Mouse (Mus musculus) right cerebral cortex, adult 2 months (tissue): ENCODE measurements around the gene Pik3cd.

Experiments
- DNase-seq, 2 experiments: peaks; one replicate each; pipeline ENCODE4 v3.0.0; 2021 to 2022; ENCODE audit warnings: low spot score in 2 of 2

The Pik3cd gene

DNA sequence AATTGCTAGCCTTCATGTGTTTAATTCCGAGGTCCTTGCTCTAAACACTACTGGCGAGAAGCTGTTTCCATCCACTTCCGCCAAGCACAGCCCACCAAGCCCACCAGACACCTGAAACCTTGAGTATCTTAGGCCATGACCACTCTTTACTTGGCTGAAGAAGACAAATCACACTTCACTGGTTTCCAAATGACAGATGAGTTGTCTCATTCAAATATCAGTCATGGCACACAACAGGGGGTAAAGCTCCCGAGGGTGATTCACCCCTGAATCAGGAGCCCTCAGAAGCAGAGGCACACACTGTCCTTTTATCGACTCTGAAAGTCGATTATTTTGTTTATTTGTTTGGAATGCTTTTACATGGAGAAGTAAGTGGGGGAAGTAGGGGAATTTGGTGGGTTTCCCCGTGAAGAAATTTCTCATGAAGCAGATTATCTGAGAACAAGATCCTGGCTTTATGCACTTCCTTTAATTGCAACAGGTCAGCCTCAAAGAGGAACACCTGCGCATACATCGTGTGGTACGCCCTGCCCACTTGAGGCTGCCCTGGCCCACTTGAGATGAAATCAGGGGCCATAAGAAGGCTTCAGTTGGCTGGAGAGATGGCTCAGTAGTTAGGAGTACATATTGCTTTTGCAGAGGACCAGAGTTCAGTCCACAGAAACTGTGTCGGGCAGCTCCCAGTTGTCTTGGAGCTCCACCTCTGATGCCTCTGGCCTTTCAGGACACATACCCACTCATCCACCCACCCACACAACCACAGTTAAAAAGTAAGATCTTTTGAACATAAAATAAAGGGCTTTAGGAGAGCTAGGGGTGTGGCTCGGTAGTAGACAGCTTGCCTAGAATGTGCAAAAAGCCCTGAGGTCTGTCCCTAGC lies 12.3 kb downstream of the Pik3cd start:
- DNase-seq, result no peak

DNA sequence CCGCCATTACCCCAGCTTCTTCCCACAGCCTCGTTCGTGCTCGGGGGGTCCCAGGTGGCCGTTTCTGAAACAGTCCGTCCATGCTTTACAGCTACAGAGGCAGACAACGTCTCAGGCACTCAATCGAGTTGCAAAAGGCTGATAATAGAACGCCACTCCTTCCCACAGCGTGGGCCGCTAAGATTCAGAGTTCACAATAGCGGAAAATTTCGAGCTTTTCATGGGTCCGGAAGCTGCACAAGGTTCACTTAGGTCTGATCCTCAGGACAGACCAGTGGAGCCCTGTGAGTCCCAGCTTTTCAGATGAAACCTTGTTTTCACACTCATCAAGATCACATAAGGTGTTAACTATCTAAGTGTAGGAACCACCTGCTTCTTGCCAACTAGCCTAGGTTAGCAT lies 13.5 kb downstream of the Pik3cd start:
- DNase-seq, result no peak

DNA sequence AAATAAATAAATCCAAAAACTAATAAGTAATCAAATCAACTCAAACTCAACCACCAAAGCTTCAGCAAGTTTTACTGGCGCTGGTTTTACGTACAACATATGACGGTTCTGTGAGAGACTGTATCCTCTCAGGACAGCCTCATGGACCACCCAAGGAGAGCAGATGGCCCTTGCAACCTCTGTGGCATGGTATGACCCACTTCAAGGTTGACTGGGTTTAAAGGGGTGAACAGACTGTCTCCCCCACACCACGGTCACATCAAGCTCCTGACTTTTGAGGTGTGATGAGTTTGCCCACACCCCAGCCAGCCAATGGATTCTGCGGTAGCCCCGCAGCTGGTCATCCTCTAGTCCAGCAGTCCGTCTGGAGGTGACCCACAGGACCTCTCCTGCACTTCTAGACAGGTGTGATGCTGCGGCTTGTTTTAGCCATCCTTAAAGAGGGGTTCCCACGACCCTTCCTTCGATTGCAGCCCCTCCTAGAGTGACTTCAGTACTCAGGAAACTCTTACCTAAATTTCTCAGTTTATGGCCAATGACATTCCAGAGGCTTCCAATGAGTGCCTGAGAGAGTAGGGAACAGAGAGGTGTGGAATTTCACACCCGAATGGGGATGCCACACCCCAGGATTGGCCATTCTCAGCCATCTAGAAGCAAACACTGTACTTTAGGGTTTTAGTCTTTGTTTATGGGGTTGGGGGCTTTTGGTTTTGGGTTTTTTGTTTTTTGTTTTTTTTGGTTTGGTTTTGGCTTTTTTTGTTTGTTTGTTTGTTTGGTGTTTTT lies 17.3 kb downstream of the Pik3cd start:
- no peak for DNase-seq

DNA sequence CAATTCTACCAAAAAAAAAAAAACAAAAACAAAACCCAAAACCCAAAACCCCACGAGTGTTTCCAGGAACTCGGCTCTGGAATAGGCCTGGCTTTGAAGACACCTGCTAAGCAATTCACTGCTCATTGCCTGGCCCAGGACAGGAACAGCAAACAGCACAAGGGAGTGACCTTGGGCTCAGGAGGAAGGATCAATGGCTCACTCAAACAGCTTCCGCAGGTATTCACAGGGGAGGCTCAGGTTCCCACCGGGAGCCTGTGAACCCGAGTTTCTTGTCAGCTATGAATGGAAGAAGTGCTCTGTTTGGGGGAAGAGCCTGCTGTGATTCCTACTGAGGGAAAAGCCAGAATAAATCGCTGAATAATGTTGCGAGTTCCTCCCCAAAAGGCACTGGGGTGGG lies 18.5 kb downstream of the Pik3cd start:
- no peak for DNase-seq

DNA sequence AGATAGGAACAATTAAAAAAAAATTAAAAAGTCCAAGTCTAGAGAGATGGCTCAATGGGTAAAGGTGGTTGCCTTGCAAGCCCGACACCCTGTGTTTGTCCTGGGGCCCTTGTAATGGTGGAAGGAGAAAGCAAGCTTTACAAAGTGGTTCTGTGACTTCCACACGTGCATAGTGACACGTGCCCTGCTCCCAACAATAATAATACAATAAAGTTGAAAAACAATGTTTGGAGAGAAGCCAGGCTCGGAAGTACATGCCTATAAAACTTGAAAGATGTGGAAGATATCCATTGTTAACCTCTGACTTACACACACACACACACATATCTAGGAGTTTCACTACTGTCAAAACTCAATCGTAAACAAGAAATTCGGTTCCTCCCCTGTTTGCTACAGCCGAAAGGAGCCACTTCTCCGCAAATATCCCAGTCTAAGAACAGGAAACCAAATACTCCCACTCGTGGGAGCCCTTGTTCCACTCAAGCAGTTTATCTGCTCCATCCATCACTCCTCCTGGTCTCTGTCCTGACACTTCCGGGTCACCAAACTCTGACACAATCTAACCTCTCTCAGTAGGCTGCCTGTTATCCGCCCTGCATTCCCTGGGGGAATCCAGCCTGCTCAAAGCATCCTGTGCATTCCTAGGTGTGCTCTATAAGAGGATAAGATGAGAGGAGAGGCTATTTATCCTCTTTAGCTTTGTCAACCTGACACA lies 23.2 kb downstream of the Pik3cd start:
- no peak for DNase-seq

DNA sequence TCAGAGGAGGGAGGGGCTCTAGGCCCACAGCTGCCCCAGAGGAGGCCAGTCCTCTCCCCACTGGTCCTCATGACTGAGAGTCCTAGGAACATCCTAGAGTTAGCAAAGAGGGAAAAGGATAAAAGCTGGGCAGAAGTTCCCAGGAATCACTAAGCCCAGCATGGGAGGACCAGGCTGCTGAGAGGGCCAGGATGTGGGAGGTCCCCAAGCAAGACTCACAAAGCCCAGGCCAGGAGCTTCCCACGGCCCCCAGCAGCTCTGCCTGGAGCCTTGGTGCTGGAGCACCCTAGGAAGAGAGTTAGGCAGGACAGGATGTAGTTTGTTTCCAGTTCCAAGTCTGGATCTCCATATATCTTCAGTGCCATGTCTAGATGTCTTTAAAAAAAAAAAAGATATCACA lies 24.4 kb downstream of the Pik3cd start:
- no peak for DNase-seq

DNA sequence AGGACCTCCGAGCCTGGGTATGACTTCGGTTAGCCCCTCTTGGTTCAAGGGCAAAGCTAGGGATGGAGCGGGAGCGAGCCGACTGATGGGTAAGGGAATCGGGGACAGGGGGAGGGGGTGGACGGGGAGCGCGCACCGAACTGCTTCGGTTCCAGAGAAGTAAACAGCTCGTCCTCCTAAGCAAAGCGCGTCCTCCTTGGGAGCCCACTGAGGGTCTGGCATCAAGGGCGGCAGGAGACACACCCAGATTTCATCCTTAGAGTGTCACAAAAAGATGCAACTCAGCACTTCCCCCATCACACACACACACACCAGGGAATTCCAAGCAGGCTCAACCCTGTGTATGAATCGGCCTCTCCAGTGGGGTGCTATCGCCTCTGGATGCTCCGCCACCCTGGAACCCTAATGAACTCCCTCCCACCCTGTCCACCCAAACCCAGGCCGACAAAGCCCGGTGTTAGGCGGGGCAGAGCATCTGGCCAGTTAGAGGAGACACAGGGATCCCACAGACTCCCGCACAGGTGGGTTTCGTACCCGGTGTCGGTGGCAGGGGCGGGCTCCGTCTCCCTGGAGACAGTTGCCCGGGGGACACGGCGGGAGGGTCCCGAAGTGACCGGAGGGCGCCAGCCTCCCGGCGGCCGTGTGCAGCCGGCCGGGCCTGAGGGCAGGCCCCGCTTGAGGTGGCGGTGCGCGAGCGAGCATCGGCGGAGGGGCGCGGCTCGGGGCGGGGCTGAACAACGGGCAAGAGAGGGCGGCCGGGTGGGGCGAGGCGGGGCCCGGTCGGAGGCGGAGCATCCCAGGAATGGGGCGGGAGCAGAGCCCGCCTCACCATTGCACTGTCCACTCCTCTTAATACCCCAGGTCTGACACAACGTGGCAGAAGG lies 26.8 kb downstream of the Pik3cd start:
- peak; percentile 72 to 73 for DNase-seq

DNA sequence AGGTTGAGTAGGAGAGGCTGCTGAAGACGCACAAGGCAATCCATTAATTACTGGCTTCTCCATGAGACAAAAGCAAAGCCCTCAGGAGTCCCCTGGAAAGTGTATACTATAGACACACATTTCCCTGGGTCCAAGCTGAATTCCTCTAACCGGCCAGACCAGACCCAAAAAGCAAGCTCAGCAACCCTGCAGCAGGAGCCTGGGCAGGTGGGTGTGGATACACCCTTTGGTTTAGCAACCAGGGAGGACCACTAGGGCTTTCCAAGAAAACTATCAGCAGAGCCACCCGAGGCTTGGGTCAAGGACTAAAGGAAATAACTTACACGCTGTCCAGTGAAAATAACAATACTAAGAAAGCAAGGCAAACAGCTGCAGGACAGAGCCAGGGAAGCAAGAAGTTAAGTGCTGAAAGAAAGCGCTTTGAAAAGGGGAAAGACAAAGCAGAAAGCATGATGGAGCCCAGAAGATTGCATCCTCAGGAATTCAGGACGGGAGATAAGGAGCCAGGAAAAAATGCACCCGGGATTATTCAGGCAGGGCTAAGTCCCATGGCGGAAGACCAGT lies 27.5 kb downstream of the Pik3cd start:
- DNase-seq, result no peak

DNA sequence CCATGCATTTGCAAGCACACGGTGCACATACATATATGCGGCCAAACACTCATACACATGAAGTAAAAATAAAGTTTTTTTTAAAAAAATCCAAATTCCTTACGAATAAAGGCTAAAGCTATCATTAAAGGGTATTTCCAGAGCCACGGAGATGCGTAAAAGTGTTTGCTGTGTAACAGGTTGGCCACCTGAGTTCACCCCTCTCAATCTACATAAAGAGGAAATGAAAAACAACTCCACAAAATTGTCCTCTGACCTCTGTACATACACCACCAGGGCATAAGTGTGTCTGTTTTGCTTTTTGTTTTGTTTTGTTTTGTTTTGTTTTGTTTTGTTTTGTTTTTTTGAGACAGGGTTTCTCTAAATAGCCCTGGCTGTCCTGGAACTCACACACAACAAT lies 29.6 kb downstream of the Pik3cd start:
- DNase-seq, result no peak

DNA sequence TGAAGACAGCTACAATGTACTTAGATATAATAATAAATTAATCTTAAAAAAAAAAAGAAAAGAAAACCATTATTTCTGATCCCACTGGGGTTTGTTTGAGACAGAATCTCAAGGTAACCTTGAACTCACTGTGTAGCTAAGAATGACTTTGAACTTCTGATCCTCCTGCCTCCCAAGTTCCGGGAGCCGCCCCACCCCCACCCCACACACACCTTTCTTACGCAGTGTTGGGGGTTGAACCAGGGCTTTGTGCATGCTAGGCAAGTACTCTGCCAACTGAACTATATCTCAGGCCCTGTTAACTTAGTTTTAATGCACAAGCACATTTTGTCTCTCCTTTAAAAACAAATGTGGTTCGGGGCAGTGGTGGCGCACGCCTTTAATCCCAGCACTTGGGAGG lies 31.2 kb downstream of the Pik3cd start:
- DNase-seq, result no peak

DNA sequence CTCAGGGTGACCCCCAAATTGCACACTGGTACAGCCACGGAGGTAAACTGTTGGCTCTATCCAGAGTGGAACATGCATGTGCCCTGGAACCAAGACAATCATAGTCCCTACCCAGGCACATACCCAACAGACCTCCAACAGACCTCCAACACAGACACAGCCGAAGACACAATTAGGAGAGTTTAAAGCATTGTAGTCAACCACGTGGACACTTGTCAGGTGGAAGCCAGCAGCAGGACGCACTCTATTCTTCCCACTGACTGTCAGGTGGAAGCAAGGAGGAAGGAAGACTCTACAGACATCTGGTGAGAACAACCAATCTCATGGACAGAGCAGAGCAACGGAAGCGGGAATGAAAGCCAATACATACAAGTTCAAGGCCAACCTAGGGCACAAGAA lies 36.7 kb downstream of the Pik3cd start:
- no peak for DNase-seq

DNA sequence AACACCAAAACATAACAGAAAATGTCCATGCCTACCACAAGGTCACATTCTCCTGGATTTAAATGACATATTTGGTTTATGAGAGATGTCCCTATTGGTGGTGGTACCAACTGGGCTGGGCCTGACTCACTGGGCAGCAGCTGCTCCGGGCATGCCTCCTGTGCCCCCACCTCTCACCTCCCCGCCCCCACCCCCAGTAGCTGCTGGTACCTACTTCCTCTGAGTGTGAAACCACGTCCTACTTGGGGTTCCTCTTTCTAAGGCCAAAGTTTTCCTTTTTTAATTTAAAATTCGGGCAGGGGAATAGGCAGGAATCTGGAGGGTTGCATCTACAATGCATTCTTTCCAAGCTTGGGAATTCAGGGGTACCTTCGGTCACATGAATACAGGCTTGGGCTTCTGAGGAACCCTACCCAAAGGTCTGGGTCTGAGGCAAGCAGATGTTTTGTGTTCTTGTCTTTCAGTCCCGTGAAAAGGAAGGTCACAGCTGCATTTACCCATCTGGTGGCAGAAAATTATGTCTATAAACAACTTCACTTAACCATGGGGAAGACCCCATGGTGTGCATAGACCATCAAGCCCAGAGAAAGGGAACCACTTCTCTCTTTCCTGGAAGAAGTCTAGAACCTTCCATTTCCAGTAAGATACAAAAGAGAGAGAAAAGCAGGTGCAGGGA lies 37.2 kb downstream of the Pik3cd start:
- DNase-seq, result no peak

DNA sequence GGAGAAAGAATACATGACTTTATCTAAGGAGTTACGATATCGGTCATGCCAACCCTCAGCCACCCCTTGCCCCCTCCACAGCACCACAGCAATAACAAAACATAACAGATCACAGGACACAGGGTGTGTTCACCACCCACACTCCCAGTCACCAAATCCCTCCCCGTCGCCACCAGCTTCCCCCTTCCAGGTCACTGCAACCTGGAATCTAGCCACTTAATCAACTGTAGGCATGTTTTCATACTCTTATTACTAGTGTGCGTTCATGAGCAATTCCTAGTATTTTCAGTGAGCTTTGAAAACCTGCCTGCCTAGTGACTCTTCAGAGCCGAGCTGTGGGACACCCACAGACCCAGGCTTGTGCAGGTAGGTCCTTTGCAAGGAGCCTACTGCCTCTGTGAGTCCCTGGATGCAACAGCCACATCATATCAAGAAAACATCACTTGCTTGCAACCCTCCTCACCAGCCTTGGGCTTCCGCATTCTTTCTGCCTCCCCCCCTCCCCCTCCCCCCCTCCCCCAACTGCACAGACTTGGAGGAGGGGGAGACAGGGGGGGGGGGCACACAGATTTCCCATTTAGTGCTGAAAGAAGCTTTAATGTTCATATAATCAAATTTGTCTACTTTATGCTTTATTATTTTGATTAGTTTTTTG lies 38.4 kb downstream of the Pik3cd start:
- no peak for DNase-seq

DNA sequence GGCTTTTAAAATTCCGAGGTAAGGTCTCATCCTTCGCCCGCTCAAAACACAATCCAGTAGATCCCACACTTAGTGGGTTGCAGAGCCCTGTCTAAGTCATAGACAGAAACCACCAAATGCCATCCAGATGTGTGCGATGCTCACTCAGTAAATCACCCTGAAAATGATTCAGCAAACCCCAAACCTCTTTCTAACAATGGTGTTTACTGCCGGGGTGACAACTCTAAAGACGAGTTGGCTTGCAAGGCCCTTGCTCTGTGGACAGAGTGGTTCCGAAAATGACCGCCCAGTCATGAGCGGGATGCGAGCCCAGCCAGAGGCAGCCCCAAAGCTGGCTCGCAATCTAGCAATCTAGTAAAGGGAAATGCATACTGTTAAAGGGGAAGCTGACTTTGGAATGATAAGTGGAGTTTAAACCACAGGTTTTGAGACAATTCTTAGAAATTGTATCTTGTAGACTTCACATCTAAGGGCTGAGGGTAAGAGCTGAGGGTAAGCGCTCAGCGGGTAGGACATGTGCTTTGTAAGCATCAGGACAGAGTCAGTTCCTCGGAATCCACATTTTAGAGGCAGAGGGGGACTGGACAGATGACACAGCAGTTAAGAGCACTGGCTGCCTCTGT lies 40.3 kb downstream of the Pik3cd start:
- no peak for DNase-seq

DNA sequence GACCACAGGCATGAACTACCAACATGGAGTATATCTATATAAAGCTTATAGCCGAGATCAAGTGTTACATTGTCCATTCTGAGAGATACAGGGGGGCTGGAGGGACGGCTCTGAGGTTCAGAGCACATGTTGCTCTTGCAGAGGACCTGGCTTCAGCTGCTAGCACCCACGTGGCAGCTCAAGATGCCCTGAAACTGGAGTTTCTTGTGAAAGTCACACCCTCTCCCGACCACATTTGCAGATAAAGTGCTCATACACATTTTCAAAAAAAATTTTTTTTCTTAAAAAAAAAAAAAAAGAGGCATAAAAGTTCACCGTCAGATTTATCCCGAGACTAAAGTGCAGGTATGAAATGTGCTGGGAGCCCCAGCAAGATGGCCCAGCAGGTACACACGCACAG lies 41.8 kb downstream of the Pik3cd start:
- DNase-seq, result no peak

DNA sequence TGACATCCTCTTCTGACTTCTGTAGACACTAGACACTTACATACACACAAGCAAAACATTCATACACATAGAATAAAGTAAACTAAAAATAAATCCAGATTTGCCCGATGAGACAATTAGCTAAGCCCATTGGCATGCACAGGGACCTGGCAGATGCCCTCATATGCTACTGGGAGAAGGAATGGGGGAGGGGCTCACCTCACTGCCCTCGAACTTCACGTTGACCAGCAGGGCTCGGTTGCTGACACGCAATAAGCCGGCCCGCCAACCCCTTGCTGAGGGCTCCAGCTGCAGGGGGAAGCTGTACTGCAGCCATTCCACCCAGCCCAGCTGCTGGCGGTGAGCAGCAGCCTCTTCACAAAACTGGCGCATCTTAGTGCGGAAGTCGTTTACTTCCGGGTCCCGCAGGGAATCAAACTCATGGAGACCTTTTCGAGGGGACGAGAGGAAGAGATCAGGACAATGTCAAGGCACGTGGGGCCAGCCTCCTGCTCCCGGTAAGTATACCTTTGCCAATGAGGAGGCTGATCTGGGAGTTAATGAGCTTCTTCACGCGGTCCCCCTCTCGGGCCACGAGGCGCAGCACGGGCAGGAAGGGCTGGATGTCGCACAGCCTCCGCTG lies 42.8 kb downstream of the Pik3cd start:
- no peak for DNase-seq

DNA sequence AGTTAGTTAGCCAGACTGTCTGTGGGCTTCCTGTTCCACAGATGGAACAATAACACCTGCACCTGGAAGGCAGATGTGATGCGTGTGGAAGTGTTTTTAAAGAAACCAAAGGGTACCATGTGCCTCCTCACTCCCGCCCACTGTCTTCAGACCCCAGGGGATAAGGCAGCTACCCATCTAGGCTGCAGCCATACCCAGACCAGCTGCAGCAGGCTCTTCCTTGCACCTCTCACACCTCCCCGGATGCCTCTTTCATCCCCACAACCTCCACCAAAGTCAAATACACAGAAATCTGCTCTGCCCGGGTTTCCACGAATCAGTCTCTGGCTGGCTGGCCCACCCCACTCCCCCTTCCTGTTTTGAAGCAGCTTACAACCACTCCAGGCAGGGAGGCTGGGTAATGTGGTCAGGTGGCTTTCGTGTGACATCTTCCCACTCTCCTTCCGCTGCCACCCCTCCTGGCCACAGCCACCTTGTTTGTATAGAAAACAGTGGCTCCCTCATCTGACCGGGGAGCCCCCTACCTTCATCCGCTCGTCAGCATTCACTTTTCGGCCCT lies 44.4 kb downstream of the Pik3cd start:
- no peak for DNase-seq

DNA sequence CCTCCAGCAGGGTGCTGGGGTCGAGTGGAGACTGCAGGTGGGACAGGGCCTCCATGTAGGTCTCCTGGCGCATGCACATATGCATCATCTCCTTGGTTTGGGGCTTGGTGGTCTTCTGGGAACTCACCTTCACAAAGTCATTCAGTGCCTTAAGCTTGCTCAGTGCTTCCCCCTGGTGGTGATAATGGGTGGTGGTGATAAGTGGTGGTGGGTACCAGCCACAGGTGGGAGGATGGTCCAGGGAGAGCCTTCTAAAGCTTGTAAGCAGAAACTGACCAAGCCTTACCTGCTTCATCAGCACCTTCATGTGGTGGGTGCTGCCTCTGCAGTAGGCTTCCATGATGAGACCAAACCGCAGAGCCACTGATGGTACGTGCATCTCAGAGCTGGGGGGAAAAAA lies 48.1 kb downstream of the Pik3cd start:
- no peak for DNase-seq
